Mouse (Mus musculus) ES-Bruce4 (cell line): Measurements from ENCODE around the gene Tuba3a.

Source experiments
- EP300 ChIP-seq: IDR thresholded peaks from 2 replicates; pipeline ENCODE4 v1.6.1; 2011; ENCODE audit warnings: low read depth, low read length; ENCODE audit not compliant: insufficient read depth
- POLR2A ChIP-seq: IDR thresholded peaks from one replicate; pipeline ENCODE4 v1.8.1; 2011; ENCODE audit warnings: low read length; ENCODE audit not compliant: insufficient read depth

GRCm38 (mm10) chr6:125307091-125307490 is 21.2 kb upstream of the Tuba3a start:
- TF ChIP-seq EP300 (no peak), POLR2A (no peak)
